Mouse (Mus musculus): ENCODE measurements around the gene Mrpl28.
"Not testable (repeated sequence)": the region's sequence is repeated elsewhere in the genome, so short reads cannot be mapped to it uniquely, and the experiment has no call there.

Mrpl28 gene

DNA sequence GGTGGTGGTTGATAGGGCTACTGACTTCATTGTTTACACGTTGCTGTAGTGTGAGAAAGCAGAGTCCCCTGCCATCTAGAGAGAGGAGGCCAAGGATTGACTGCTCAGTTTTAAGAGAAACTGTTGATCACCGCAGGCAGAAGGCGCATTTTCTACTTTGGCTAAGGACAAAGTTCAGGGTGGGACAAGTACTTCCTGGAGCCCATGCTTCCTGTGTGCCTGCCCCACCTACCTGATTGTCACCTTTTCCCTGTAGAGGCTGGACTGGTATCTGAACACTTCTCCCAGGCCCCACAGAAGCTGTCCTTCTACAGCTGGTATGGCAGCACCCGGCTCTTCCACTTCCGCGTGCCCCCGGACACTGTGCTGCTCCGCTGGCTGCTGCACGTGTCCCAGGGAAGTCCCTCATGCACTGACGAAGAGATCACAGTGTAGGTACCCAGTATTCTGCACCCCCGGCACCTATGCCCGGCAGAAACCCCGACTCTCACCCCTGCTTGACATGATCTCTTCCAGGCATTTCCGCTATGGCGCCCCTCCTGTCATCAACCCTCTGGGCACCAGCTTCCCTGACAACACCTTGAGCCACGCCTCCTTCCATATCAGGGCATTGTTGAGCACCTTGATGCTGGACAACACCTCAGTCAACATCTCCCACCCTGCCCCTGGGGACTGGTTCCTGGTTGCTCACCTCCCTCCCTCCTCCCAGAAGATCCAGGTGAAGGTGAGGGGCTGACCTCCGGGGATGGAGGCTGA is 6.6 kb upstream of the Mrpl28 start:
- no peak for DNase-seq

DNA sequence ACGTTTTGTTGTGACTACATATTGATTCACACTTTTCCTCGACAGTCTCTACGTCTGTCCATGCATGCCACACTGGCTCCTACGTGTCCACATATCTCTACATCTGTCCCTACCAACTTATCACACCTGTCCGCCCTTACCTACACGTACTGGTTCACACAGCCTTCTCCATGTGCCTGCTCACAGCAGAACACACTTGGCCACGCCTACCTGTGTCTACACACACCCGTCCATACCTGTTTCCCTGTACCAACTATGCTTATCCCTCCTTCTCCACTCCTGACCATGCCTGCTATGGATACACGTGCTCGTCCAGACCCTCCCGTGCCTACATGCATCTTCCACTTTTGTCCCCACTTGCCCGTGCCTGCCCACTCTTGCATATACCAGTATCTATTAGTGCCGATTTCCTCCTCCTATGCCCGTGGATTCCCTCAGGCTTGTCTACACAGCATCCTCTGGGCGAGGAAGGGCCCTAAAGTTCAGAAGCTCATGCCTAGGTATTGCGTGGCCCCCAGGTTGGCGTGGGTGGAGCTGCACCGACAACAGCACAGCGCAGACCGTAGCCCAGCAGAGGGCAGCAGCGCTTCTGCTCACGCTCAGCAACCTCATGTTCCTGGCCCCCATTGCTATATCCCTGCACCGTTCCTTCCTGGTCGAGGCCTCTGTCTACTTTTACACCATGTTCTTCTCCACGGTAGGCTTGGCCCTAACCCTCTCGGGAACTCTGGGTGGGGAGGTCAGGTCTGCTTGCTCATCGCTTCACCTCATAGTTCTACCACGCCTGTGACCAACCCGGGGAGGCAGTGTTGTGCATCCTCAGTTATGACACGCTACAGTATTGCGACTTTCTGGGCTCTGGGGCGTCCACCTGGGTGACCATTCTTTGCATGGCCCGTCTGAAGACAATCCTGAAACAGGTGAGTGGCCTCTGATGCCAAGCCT is 3.3 kb upstream of the Mrpl28 start:
- peak; percentile 78 to 82 for DNase-seq

DNA sequence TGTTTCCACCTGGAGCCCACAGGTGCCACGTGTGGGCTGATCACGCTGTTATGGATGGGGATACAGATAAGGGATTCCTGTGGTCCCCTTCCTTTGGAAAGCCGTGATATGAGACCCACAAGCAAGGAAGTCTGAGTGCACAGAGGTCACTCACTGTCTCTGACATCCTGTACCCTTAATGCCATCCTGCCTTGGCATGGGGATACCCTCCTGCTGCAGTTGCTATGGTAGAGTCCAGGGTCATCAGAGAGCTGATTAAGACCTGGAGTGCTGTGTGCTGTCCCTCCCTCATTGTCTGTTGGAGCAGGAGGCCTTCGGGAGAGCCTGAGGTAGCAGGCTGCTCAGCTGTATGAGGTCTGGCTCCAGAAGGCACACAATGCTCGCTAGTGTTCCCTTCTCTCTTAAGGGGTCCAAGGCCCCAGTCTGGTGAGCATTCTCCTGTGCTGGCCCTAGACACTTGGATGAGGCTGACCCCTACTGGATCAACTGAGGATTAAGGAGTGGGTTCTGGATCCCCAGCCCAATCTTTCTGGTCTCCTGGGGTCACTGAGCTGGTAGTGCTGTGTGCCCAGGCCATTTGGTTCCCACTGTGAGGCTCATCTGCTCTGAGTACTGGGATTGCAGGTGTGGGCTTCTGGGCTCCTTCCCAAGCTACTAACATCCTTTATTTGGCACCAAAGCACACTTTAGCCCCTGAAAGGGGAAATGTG is 714 bp upstream of the Mrpl28 start:
- no peak for DNase-seq

DNA sequence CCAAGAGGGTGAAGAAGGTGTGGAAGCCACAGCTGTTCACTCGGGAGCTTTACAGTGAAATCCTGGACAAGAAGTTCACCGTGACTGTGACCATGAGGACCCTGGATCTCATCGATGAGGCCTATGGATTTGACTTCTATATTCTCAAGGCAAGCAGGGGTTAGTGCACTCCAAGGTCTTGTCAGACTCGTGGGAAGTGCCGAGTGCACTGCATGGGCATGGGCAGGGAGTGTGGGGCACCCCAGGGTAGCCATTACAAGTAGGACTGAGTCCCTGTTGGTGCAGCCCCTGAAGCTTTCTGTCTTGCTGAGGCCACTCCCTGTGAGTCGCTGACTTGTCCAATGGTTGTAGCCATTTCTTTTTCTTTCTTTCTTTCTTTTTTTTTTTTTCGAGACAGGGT is 1.3 kb downstream of the Mrpl28 start:
- DNase-seq, result no peak

DNA sequence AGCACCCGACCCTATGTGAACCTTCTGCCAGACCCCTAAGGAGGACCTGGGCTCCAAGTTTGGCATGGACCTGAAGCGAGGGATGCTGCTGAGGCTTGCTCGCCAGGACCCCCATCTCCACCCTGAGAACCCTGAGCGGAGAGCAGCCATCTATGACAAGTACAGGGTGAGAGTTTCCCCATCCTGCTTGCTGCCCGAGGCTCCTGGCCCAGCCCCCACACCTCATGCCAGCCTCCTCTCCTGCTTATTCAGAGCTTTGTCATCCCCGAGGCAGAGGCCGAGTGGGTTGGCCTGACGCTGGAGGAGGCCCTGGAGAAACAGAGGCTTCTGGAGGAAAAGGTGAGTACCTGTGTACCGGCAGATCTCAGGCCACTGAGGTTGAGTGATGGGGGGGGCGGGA is 1.9 kb downstream of the Mrpl28 start:
- no peak for DNase-seq

DNA sequence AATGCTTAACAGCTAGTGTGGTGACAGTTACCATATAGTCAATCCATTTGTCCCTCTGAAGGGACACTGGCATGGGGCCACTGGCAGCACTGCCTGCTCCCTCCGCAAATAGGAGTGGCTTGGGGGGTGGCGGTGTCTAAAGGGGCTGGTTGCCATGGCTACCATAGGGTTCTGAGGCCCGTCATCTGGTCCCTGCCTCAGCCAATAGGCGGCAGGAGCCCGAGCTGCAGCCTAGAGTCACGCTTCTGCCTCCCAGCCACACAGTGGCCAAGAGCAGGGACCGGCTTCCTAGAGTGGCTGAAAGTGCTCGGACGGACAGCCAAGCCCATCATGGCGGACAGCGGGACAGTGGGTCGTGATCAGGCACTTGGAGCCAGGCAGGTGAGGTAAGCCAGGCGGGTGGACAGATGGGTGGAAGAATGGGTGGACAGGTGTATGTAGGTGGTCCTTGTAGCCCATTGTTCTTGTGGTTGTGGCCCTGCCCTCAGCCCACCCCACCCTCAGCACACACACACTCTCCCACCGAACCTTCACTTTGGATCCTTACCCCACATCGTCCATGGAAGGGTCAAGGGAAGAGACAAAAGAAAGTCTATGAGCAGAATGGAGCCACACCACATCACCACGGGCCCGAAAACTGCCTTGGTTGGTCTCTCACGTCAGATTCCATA is 7.9 kb downstream of the Mrpl28 start:
- no peak for DNase-seq

DNA sequence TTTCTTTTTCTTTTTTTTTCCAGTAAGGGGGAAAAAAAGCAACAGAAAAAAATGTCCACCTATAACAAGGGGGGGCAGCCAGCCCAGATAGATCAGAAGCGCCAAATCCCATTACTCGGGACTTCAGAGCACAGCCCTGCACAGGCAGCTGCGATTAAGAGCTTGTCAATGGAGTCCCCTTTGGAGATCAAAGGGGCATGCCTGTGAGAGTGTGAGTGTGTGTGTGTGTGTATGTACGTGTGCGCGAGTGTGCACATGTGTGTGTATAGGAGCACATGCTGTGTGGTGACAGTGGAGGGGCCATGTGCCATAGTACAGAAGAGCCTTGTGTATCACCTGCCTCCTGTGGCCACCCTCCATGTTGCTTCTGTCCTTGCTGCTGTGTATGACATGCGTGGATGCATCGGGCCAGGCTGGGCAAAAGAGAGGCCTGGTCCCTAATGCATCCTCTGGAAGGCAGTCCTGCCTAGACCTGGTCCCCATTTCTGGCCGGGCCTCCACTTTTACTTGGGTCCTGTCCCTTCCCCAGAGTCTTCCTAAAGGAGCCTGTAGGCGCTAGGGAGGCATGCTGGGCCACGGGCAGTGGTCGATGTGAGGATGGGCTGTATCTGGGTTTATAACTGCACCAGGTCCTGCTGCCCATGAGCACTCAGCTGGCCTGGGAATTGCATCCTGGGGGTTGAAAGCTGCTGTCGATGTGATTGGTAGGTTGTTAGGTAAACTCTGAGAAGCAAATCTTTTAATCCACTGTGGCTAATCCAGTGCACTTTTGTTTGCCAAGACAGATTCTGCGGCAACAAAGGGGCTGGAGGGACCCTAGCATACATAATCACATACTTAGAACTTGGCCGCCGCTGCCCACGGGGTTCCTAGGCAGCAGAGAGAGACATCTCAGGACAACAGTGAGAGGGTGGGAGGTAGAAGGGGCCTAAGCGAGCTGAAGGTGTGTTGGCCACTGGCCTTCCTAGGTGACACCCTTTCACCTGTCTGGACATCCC is 8.9 kb downstream of the Mrpl28 start:
- no peak for DNase-seq

DNA sequence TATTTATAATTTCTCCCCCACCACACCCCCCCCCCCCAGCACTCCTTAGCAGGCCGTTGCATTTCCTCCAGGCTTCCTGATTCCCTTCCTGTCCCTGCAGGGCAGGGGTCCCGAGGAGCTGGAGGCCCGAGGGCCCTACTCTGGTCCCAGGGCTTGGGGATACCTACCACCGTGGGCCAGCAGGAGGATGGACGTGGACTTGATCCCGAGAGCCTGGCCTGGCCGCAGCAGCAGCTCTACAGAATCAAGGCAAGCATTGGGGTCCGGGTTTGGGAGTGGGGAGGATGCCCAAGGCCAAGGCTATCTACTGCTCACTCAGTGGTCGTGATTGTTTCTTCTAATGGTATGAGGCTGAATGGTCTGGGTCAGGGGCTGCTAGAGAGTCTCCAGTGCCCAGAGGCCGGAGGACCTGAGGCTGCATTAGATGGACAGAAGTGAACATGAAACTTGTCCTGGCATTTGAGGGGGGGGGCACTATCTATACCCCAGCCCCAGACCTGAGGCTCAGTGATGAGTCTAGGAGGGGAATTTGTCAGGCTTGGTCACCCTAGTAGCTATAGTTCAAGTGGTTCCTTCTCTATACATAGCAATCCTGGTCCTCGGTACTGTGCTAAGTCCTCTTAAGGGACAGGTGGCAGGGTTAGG is 13.9 kb downstream of the Mrpl28 start:
- no peak for DNase-seq

DNA sequence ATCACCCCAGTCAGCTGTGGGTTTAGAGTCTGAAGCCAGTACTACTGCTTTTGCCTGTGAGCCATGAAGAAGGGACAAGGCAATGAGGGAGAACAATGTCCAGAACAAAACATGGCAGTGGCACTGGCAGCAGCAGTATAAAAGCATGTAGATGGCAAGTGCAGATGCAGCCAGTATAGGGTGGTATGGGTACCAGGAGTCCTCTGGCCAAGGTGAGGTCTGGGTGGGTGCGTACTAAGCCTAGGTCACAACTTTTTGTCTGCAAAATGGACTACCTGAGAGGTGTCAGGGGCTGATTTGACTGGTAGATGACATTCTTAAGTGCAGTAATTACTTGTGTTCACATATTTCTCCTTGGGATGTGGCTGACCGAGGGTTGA is 14.4 kb downstream of the Mrpl28 start:
- DNase-seq, result no peak

DNA sequence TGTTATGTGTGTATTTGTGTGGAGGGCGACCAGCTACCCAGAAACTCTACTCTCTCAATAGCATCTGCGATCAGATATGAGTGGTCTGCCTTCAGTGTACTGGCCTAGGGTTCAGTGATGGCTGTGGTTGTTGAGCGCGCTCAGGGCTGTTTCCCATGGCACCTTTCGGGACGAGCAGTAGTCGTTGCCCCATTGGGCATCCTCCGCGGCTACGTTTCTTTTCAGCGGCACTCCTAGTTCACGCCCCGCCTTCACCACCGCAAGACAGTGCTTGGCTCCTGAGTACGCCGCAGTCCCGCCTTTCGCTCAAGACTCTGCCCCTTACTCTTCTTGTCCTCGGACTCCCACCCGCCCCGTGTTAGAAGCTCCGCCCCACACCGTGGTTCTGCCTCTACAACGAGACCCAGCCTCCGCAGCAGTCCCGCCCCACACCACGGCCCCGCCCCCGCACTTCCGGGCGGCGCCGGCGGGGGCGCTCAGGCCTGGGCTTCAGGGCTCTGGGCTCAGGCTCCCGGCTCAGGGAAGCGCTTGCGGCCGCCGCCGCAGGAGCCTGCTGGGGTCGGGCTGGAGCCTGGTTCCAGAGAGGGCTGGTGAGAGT is 15.0 kb downstream of the Mrpl28 start, which contains the start of gene Axin1:
Gene Axin1, plus strand, starts transcription at position 450 of the 598 bp plus-strand sequence.
- DNase-seq, result peak; percentile 95 to 97

DNA sequence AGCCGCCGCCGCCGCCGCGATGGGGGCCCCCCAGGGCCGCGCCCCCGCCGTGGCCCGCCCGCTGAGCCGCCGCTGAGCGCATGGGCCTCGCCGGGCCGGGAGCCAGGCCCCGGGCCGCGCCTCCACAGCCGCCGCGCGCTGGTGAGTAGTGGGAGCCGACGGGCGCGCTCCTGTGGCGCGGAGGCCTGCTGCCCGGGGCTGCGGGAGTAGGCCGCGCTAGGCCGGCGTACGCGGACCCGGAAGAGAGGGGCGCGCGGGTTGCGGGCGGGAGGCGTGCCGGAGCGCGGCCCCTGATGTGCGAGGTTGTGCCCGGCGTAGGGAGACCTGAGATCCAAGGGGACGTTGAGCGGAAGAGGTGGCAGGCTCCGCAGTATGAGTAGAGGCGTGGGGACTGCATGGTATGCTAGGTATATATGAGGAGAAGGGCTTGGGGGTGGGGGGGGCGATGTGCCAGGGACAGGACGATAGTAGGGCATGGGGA is 15.6 kb downstream of the Mrpl28 start:
- DNase-seq, result peak; percentile 67 to 79

DNA sequence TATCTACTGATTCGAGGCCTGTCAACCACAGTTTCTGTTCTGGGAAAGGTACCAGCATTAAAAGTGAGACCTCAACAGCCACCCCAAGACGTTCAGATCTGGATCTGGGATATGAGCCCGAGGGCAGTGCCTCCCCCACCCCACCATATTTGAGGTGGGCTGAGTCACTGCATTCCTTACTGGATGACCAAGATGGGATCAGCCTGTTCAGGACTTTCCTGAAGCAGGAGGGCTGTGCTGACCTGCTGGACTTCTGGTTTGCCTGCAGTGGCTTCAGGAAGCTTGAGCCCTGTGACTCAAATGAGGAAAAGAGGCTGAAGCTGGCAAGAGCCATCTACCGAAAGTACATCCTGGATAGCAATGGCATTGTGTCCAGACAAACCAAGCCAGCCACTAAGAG is 19.5 kb downstream of the Mrpl28 start:
- DNase-seq, result no peak

DNA sequence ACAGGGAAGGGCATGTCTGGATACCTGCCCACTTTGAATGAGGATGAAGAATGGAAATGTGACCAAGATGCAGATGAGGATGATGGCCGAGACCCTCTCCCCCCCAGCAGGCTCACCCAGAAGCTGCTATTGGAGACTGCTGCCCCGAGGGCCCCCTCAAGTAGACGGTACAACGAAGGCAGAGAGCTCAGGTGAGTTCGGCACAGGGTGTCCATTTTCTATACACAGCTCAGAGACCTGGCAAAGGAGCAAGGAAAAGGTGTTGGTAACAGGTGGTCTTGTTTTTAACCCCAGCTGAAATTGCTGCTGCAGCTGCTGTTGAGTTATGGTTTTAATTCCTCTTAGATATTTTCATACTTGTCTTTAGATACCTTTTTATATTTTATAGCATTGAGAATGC is 20.1 kb downstream of the Mrpl28 start:
- no peak for DNase-seq

DNA sequence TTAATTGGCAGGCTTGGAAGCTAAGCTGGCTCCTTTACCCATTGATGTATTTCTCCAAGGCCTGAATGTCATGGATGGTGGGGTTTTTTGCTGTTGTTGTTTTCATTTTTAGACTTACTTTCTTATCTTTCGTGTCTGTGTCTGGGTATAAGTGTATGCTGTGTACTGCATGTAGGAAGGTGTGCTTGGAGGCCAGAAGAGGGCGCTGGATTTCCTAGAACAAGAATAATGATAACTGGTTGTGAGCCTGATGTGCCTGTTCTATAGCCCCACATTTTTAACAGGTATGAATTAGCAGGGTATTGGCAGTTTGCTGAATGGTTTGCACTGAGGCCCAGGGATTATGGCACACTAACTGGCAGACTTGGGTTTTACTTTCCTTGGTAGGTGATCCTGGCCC is 25.8 kb downstream of the Mrpl28 start:
- DNase-seq, result no peak

DNA sequence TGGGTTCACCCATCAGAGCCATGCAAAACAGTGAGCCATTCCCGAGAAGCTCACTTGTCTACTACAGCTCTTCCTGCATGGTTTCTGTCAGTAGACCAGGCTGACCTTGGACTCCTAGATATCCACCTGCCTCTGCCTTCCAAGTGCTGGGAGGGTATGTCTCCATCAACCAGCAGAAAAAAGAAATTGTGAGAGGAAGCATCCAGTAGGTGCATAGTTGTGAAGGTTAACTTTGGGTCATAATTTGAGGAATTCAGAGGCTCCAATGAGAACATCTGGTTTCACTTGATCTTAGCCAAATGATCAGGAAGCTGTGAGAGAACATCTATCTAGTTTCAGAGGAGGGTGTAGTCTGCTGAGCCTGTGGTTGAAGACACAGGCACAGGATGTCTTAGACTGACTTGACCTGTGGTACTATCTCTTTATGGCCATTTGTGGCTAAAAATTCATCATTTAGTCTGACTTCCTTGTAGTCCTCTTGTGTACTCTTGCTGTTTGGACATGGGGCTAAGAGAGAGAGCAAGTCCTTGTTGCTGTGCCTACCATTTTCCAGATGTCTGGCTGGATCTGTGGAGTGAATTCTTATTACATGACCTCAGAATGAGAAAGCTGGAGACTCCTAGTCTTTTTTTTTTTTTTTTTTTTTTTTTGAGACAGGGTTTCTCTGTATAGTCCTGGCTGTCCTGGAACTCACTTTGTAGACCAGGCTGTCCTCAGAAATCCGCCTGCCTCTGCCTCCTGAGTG is 28.8 kb downstream of the Mrpl28 start:
- no peak for DNase-seq

DNA sequence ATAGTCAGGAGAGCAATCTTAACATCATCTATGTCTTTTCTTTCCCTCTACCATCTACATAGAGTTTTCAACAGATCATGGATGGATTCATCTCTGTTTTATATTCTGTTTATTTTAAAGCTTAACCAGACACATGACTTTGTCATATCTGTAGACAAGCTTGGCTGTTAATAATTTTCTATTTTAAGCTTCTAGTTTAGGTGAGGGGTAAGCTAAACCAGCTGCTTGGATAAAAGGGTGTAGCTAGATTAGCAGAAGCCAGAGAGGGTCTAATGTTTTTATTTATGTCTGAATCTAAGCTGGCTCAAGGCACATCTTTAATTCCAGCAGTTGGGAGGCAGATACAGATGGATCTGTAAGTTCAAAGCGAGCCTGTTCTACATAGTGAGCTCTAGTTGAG is 39.4 kb downstream of the Mrpl28 start:
- DNase-seq, result no peak

DNA sequence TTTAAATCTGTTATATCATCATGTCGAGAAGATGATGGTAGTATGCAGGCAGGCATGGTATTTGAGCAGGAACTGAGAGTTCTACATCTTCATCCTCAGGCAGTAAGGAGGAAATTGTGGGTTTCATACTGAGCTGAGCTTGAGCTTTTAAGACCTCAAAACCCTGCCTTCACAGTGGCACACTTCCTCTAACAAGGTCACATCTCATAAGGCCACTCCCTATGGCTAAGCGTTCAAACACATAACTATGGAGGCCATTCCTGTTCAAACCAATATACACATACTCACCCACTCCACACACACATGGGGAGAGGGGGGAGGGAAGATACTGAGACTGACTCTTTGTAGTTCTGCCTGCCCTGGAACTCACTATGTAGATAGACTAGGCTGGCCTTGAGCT is 44.7 kb downstream of the Mrpl28 start:
- no peak for DNase-seq

DNA sequence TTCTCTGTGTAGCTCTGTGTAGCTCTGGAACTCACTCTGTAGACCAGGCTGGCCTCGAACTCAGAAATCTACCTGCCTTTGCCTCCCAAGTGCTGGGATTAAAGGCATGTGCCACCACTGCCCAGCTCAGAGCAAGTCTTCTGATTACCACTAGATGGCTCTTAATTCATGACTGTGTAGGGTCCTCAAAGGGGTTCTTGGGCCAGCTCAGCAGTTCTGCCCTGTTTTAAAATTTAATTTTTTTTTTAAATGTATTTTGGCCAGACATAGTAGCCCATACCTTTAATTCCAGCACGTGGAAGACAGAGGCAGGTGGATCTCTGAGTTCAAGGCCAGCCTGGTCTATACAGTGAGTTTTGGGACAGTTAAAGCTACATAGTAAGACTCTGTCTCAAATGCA is 51.9 kb downstream of the Mrpl28 start:
- not testable (repeated sequence) for DNase-seq
